Mouse (Mus musculus) adrenal gland, postnatal 4 days (tissue): ENCODE measurements around the gene Bcl11a. TPM values are rescaled to one million over a fixed set of nuclear protein-coding genes. Genes with fewer than 3 reads are reported as not detected.
A peak's percentile ranks its signal among the peaks of the same experiment; 100 is the strongest.

ENCODE experiments used
- DNase-seq, 2 experiments: peaks; one replicate each; pipeline ENCODE4 v3.0.0; 2021 to 2022; ENCODE audit warnings: low spot score in 2 of 2, mixed read lengths in 2 of 2
- total RNA-seq, 2 experiments: library from RNA; stranded (reverse); gene quantifications; 2 replicates each; pipeline ENCODE4 v1.2.3; 2021

The Bcl11a gene
- total RNA-seq, 2 experiments from 2014 or later, result 5.9 to 7.8 TPM

DNA sequence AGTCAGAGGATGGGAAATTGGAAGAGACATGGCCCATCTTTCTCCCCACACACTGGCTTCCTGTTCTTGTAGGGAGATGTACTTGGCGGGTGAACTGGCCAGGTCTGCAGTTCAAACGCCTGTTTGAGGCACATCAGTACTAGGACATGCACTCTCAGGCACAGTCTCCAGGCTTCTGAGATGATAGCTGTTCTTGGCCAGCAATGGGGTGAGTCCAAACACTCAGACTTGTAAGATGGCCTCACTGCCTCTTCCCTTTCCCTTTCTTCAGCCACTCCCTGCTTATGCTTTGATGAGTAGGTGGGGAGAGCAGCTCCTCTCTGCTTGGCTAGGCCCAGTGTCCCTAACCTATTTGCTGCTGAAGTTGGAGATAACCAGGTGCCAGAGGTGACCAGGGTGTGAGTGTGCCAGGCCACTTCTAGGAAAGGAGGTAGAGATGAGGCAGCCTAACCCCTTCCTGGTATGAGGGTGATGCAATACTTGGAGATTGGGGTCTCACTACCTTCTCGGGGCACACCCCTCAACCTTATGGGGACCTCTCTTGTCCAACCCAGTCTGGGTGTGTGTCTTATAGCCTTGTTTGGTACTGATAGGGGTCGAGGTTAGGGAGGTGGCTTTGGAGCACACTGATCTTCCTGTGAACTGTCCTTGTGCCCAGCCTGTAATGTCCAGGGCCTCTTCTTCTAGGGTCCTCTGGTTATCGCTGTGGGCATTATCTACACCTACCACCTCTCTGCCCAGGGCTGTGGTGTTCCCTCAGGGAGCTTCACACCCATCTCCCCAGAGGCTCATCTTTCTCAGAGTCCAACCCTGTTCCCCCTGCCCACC lies 51.7 kb downstream of the Bcl11a start:
- DNase-seq, result no peak

DNA sequence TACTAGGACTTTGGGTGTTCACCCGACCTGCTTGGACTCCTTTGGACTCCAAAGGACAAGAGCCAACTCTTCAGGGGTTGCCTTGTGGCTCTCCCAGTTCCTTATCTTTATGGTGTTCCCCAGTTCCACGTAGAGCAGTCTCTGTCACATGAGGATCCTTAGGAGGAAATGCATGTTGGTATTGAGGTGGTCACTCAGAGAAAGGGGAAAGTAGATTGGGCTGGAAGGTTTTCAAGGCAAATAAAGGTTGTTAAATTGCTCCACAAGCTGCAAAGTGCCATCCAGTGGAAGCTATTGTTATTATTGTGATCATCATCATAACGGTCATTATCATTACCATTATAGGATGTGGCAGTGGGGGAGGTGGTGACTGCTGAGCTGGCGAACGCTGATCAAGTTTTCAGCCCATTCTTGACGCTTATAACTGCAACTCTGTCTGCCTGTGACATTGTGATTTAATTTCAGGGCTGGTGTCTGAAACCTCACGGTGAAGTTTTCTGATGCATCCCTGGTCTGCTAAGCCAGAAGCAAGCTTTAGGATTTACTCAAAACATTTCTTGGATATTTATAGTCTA lies 52.4 kb downstream of the Bcl11a start:
- DNase-seq, result no peak

DNA sequence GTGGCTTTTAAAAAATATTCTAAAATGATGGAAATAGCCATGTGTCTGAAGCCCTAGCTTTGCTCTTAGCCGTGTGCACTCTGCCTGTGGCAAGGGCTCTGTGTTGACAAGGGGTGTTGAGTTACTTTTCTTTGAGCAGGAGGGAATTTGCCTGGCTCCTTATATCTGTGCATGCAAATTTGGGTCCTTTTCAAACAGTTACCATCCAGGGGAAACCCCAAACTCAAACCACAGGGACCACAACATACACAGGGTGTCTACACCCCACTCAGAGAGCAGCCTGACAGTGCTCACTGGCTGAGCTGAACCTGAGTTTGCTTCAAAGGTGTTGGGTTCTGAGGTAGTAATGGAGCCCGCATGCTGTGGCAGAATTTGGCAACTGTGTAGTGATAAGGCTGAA lies 54.0 kb downstream of the Bcl11a start:
- no peak for DNase-seq

- no peak for DNase-seq
Measured at GRCm38 (mm10) chr11:24132358-24132757, 54.5 kb downstream of the Bcl11a start.

- DNase-seq, result no peak
Measured at GRCm38 (mm10) chr11:24132853-24133252, 55.0 kb downstream of the Bcl11a start.

- DNase-seq, result no peak
Measured at GRCm38 (mm10) chr11:24133484-24133883, 55.6 kb downstream of the Bcl11a start.

- no peak for DNase-seq
Measured at GRCm38 (mm10) chr11:24133928-24134327, 56.1 kb downstream of the Bcl11a start.

GRCm38 (mm10) chr11:24135244-24135643 lies 57.4 kb downstream of the Bcl11a start:
- DNase-seq, result no peak

DNA sequence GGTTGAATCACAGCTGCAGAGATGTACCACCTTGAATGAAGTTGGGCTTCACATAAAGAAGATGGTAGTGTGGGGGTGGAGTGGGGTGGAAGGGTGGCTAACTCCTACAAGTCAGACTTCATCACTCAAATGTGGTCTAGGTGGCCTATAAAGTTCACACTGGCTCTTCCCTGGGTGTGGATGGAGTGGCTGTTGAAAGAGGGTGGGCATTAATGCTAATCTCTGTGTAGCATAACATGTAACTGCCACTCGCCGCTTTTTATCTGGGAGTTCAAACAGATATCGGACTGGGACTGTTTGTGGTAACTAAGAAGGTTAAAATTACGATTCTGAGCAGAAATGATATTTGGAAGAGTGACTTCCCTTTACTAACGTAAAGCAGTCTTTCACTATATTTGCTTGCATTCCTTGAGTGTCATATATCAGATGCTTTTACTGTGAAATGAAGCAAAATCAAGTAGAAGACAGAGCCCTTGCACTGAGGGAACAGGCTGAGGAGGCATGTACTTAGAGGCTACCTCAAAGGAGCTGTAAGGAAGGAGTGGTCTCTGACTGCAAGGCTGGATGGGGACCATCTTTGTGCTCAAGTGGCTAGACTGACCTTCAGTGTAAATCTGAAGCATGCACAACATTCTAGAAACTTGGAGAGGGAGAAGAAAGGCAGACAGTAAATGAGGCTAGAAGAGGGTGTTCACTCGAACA lies 58.4 kb downstream of the Bcl11a start:
- DNase-seq, result no peak

GRCm38 (mm10) chr11:24137891-24138290 lies 60.0 kb downstream of the Bcl11a start:
- no peak for DNase-seq

DNA sequence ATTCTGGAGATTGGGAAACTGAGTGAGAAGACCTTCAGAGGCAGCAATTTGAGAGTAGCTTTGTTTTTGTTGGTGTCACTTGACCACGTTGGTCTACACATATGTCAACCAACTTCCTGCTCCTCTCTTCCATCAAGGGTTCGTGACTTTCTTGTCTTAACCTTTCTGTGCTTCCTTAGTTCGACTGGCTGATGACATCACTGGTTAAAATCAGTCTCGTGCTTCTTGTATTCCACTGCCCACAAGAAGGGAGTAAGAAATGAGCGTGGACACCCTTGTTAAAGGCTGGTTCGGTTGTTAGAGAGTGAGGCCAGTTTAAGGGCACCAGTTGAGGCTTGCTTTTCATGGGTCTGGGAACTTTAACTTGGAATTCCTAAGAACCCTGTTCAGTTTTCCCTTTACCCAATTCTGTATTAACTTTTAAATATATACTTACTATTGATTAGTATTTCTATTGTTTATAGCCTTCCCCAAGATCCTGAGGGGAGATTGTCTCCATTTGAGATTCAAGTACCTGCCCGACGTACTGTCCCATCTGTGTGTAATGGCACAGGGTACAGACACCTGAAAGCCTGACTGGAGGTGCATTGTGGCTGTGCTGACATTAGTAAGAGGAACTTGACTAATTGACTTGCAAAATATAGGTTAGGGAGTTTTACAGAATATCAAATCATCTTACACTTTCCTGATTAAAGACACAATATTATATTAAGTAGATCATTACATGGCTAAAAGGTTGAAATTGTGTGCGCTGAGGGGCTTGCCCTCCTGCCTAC lies 60.9 kb downstream of the Bcl11a start:
- no peak for DNase-seq

DNA sequence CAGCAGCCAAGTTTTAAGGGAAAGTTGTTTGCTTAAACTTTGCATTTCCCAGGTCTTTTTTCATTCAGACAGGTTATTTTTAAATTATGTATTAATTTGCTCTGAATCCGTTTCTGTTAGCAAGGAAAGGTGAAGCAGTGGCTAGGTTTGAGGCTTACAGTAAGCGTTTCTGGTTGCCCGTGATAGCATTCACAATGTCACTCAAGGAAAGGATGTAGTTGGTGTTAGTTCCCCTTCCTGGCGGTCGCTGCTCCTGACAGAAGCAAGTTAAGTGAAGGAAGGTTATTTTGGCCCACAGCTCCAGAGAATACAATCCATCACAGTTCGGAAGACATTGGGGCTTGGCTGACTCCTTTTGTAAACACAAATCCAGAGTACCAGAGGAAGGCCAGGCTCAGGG lies 61.6 kb downstream of the Bcl11a start:
- DNase-seq, result no peak

- no peak for DNase-seq
Measured at GRCm38 (mm10) chr11:24139952-24140351, 62.1 kb downstream of the Bcl11a start.

- DNase-seq, result no peak
Measured at GRCm38 (mm10) chr11:24140948-24141347, 63.1 kb downstream of the Bcl11a start.

DNA sequence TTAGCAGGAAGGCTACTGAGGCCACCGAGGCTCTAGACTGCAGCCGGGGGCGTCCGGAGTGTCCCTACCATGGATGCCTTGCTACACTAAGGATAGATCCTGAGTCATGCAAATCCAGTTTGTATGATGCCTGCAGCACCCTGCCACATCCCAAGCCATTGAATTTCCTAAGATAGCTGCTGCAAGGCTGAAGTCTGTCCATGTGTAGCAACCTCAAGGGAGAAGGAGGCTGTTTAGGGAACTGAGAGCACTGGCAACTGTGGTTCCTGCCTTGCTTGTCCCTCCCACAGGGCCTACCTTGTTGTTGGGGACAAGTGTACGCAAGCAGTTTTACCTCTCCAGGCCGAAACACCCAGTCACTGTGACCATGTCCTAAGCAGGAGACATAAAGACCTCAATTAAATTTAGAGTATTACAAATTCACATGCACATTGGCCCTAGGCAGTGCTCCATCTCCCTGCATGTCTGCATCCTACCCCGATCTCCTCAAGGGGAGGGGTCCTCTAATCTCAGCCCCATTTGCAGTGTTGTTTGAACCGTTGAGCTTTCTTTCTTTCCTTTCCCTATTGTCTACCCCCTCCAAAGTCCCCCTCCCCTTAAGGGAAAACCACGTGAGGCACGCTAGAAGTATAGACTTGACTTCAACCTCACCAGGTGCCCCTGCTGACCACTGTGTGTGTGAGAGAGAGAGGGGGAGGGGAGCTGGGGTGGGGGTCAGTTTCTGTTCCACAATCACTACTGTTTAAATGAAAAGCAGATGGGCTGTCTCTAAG lies 63.8 kb downstream of the Bcl11a start:
- DNase-seq, result no peak

DNA sequence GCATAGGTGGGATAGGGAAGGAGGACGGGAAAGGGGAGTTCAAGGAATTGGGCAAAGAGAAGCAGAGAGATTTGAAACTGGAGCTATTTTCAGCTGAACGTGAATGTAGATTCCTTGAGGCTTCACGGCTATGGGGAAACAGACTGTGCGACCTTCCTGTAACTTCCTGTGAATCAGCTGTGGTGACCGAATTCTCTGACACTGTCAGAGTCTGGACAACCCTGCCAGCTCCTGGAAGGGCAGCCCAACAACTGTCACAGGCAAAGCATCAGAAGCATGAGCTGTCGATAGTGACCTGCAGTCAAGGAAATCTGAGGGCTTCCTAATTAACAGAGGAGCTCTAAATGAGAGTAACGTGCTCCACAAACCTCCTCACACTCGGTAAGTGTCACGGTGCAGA lies 64.5 kb downstream of the Bcl11a start:
- DNase-seq, result peak in 1 of 2 experiments; percentile 10

DNA sequence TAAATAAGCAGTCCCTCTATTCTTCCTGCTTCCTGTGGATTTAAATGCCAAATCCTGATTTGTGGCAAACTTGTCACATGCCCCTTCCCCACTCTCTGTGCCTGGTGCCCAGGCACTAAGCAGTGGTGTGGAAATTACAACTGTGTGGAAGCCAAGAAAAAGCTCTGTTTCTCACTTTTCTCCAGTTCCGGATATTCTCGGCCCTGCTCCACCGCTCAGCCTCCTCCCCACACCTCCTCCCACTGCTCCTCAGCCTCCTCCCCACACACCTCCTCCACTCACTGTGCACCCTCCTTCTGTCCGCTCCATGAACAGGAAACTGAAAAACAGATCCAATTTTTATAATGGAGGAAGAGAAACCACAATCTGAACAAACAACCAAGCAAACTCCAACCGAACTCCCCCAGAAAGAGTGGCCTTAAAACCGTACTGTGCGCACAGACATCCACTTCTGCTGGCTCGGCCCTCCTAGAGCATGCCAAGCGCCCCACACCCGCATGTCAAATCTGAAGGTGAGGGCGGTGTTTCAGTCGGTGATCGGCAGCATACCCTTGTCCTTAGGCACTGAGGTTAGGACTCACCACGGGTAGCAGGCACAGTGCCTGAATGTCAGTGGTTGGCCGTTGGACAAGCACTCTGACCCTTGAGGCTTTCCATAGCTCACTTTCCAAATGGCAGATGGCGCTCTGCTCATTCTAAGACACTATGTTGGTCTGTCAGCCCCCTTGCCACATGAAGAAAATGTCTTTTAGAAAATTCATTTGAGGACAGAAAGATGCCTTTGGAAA lies 66.5 kb downstream of the Bcl11a start:
- DNase-seq, result no peak

DNA sequence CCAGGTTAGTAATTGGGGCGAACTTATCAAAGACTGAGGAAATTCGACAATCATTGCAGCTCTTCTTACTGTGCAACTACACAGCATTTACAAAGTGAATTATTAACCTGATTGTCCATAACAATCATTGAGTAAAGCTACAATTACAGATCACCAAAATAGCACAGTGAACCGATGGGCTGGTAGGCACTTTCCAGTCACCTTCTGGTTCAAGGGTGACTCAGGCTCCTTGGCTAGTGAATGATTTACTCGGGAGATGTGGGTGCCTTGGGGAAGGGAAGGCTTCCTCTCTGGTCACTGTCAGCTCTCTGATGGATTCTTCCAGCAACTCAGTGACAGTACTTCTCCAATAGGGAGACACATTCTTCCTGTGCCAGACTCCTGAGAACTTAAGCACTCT lies 68.2 kb downstream of the Bcl11a start:
- DNase-seq, result no peak

DNA sequence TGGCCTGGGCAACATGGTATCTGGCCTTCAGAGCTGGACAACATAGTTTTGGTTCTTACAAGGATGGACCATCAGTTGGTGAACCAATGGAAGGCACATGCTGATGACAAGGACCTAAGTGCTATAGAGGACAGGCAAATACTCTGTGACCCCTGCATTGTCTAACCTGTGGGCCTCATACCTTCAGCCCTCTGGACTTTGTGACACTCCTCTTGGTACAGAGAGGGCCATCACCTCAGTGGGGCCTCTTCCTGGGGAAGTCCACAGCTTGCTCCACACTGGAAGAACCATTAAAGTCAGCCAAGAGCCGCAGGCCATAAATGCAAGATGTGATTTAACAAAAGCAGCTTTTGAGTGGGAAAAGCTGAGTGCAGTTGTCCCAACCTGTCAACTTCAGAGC lies 68.6 kb downstream of the Bcl11a start:
- no peak for DNase-seq

GRCm38 (mm10) chr11:24147698-24148097 lies 69.8 kb downstream of the Bcl11a start:
- no peak for DNase-seq
